Mouse (Mus musculus): ENCODE data around the gene Fcgr4. TPM values are rescaled to one million over a fixed set of nuclear protein-coding genes. Genes with fewer than 3 reads are reported as not detected.

The Fcgr4 gene
- polyA plus RNA-seq, 1 experiment from 2014 or later, result 1.3 TPM

DNA sequence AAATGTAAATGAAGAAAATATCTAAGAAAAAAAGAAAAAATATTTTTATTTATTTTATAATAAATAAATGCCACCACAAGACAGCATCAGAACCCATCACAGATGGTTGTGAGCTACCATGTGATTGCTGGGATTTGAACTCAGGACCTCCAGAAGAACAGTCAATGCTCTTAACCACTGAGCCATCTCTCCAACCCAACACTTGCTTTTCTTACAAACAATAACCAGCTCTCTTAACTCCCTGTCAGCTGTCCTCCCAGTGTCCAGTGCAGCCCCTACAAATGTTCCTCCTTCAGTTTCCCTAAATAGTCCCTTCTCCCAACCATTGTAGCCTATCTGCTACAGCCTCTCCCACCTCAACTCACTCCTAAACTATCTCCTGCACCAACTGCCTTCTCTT is 18.9 kb upstream of the Fcgr4 start:
- no peak overlapping the region for H3K4me2 ChIP-seq (ENCODE audit: low read depth, low read length)
- H3K9me3 ChIP-seq (replicated peaks; ENCODE audit: control insufficient read depth, low read length), result no peaks in the 10 kb centered on the region
- no peak overlapping the region for H3K4me3 ChIP-seq (ENCODE audit: low read length)
- no peaks in the 10 kb centered on the region for H3K27me3 ChIP-seq (ENCODE audit: control insufficient read depth, insufficient read depth, low read length)
- no peaks in the 10 kb centered on the region for H3K36me3 ChIP-seq (ENCODE audit: control insufficient read depth, insufficient read depth)
- ATAC-seq (replicated peaks; ENCODE audit: extremely low read depth, insufficient read depth, low FRiP score), result no peak
- H3K9ac ChIP-seq (ENCODE audit: low read length), result no peak overlapping the region
- H3K27ac ChIP-seq (ENCODE audit: low read length), result no peak overlapping the region
- no peaks in the 10 kb centered on the region for H3K4me1 ChIP-seq (ENCODE audit: control insufficient read depth, insufficient read depth, low read length)

DNA sequence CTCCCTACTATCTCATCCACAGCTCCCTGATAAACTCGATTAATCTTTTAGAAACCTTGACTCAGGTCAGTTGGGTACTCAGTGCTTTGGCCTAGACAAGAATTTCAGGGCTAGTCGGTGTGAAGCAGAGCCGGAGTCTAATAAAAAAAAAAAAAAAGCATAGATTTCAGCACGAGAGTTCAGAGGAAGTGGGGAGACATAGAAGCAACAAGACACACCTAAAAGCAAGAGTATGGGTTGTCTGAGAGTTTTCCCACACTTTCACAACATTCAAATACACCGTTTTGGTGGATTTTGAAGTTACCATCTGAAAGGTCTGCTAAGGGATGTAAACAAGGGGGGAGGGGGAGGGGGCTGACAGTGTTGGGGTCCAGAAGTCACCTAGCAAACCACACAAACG is 13.6 kb upstream of the Fcgr4 start:
- ATAC-seq (replicated peaks; ENCODE audit: extremely low read depth, insufficient read depth, low FRiP score), result no peak
- WGBS, result 60% methylated on average over 6 of the region's 6 CpGs
- no peaks in the 10 kb centered on the region for H3K4me1 ChIP-seq (ENCODE audit: control insufficient read depth, insufficient read depth, low read length)
- H3K36me3 ChIP-seq (ENCODE audit: control insufficient read depth, insufficient read depth), result no peaks in the 10 kb centered on the region
- no peaks in the 10 kb centered on the region for H3K27me3 ChIP-seq (ENCODE audit: control insufficient read depth, insufficient read depth, low read length)
- H3K9ac ChIP-seq (ENCODE audit: low read length), result no peak overlapping the region
- H3K27ac ChIP-seq (ENCODE audit: low read length), result no peak overlapping the region
- no peak overlapping the region for H3K4me2 ChIP-seq (ENCODE audit: low read depth, low read length)
- no peak overlapping the region for H3K4me3 ChIP-seq (ENCODE audit: low read length)
- peaks cover 4% of the 10 kb centered on the region; the same call in 1 of the 2 replicates for H3K9me3 ChIP-seq (replicated peaks; ENCODE audit: control insufficient read depth, low read length)

DNA sequence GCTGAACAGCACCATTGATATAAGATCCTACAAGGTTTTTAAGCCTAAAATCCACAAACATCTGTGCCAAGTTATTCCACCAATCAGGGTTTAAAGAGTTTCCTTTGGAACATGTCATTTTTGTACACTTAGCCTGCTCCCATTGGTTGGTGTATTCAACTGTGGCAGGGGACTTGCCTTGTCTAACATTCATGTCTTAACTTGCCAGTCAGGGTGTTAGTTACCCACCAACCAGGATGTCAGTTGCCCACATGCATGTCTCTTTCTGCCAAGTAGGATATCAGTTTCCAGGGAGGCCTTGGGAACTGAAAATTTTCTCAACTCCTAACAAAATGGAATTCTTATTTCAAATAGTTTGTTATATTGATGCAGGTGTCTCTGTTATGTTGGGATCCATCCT is 13.1 kb upstream of the Fcgr4 start:
- H3K4me1 ChIP-seq (ENCODE audit: control insufficient read depth, insufficient read depth, low read length), result no peaks in the 10 kb centered on the region
- H3K9ac ChIP-seq (ENCODE audit: low read length), result no peak overlapping the region
- no peaks in the 10 kb centered on the region for H3K27me3 ChIP-seq (ENCODE audit: control insufficient read depth, insufficient read depth, low read length)
- H3K4me3 ChIP-seq (ENCODE audit: low read length), result no peak overlapping the region
- peaks cover 4% of the 10 kb centered on the region; the same call in 1 of the 2 replicates for H3K9me3 ChIP-seq (replicated peaks; ENCODE audit: control insufficient read depth, low read length)
- no peak overlapping the region for H3K27ac ChIP-seq (ENCODE audit: low read length)
- no peaks in the 10 kb centered on the region for H3K36me3 ChIP-seq (ENCODE audit: control insufficient read depth, insufficient read depth)
- ATAC-seq (replicated peaks; ENCODE audit: extremely low read depth, insufficient read depth, low FRiP score), result no peak
- H3K4me2 ChIP-seq (ENCODE audit: low read depth, low read length), result no peak overlapping the region

DNA sequence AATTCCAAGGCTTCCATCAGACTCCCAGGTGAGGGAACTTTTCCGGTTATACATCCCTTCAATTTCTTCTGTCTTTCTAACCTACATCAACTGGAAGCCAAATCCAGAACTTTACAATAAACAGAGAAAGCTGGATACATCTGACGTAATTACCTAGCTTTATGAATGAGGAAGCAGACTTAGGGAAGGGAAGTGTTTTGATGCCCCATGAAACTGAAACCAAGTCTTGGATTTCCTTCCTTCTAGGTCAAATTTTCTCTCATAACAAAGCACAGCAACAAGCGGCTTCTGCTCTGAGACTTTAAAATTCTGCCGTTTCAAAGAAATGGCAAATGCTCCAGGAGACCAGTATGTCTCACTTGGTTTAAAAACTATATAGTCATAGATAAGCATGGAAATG is 12.4 kb upstream of the Fcgr4 start:
- 81% methylated on average over 4 of the region's 4 CpGs for WGBS
- Histone ChIP-seq H3K4me2 (ENCODE audit: low read depth, low read length) (no peak overlapping the region), H3K4me1 (ENCODE audit: control insufficient read depth, insufficient read depth, low read length) (no peaks in the 10 kb centered on the region), H3K27me3 (ENCODE audit: control insufficient read depth, insufficient read depth, low read length) (no peaks in the 10 kb centered on the region), H3K9me3 (replicated peaks; ENCODE audit: control insufficient read depth, low read length) (peaks cover 4% of the 10 kb centered on the region; the same call in 1 of the 2 replicates), H3K36me3 (ENCODE audit: control insufficient read depth, insufficient read depth) (no peaks in the 10 kb centered on the region), H3K9ac (ENCODE audit: low read length) (no peak overlapping the region), H3K27ac (ENCODE audit: low read length) (no peak overlapping the region), H3K4me3 (ENCODE audit: low read length) (no peak overlapping the region)
- no peak for ATAC-seq (replicated peaks; ENCODE audit: extremely low read depth, insufficient read depth, low FRiP score)

DNA sequence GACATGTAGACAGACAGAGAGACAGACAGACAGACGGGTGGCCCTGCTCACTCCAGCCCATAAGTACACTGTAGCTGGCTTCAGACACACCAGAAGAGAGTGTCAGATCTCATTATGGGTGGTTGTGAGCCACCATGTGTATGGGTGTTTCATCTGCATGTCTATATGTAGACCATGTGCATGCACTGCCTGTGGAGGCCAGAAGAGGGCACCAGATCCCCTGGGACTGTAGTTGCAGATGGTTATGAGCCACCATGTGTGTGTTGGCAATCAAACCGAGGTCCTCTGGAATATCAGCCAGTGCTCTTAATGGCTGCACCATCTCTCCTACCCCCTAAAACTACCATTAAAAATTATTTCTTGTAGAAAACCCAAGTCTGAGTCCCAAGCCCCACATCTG is 11.8 kb upstream of the Fcgr4 start:
- Histone ChIP-seq H3K9me3 (replicated peaks; ENCODE audit: control insufficient read depth, low read length) (peaks cover 4% of the 10 kb centered on the region; the same call in 1 of the 2 replicates), H3K27ac (ENCODE audit: low read length) (no peak overlapping the region), H3K36me3 (ENCODE audit: control insufficient read depth, insufficient read depth) (no peaks in the 10 kb centered on the region), H3K4me1 (ENCODE audit: control insufficient read depth, insufficient read depth, low read length) (no peaks in the 10 kb centered on the region), H3K9ac (ENCODE audit: low read length) (no peak overlapping the region), H3K27me3 (ENCODE audit: control insufficient read depth, insufficient read depth, low read length) (no peaks in the 10 kb centered on the region), H3K4me3 (ENCODE audit: low read length) (no peak overlapping the region), H3K4me2 (ENCODE audit: low read depth, low read length) (no peak overlapping the region)
- ATAC-seq (replicated peaks; ENCODE audit: extremely low read depth, insufficient read depth, low FRiP score), result no peak
- 85% methylated on average over 2 of the region's 2 CpGs for WGBS

DNA sequence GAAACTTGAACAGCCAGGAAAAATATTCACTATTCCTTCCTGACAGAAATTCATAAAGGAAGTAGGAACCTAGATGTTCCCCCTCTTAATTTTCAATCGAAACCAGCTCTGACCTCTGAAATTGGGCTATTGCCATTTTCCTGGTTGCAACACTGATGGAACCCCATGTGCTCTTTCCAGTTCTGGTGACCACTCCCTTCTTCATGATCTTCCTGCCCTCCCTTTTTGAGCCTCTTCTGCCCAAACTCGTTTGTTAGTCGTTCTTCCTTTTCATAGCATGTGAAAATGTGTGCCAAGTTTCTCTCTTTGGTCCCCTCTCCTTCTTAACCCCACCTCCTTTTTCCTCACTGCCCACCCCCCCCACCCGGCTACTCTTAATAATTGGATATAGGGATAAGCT is 7.0 kb upstream of the Fcgr4 start:
- no peaks in the 10 kb centered on the region for H3K27me3 ChIP-seq (ENCODE audit: control insufficient read depth, insufficient read depth, low read length)
- ATAC-seq (replicated peaks; ENCODE audit: extremely low read depth, insufficient read depth, low FRiP score), result no peak
- no peak overlapping the region for H3K27ac ChIP-seq (ENCODE audit: low read length)
- H3K4me3 ChIP-seq (ENCODE audit: low read length), result no peak overlapping the region
- 75% methylated on average over 4 of the region's 4 CpGs for WGBS
- peaks cover 4% of the 10 kb centered on the region; the same call in 1 of the 2 replicates for H3K9me3 ChIP-seq (replicated peaks; ENCODE audit: control insufficient read depth, low read length)
- no peaks in the 10 kb centered on the region for H3K4me1 ChIP-seq (ENCODE audit: control insufficient read depth, insufficient read depth, low read length)
- no peak overlapping the region for H3K4me2 ChIP-seq (ENCODE audit: low read depth, low read length)
- H3K36me3 ChIP-seq (ENCODE audit: control insufficient read depth, insufficient read depth), result no peaks in the 10 kb centered on the region
- no peak overlapping the region for H3K9ac ChIP-seq (ENCODE audit: low read length)

DNA sequence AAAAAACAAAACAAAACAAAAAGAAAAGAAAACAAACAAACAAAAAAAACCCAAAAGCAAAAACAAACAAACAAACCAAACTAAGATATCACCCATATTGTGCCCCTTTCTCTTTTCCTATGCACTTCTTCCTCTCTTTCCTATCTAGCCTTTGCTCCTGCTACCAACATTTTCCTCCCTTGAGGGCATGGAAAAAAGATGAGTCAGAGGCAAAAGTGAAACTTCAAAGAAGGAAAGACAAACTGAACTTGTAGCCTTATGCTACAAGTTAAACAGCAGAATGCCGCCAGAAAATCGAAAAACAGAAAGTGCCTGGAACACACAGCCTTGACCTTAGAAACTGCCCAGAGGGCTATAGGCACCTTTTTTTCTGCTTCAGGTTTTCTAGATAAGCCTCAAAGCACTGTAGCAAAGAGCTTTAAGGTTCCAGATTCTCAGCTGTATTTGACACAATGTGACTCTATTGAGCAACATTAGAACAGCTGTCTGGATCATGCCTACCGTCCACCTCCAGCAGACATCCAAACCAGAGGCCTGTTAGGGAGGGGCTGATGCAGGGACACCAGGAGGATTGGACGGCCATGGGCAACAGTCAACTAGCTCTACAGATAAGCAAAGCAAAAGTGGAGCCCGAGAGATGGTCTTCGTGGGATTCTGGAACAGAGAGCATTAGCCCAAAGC is 1.9 kb upstream of the Fcgr4 start:
- WGBS, result 61% methylated on average over 6 of the region's 6 CpGs
- Histone ChIP-seq H3K4me2 (ENCODE audit: low read depth, low read length) (no peak overlapping the region), H3K27me3 (ENCODE audit: control insufficient read depth, insufficient read depth, low read length) (no peaks in the 10 kb centered on the region), H3K4me3 (ENCODE audit: low read length) (no peak overlapping the region), H3K4me1 (ENCODE audit: control insufficient read depth, insufficient read depth, low read length) (no peaks in the 10 kb centered on the region), H3K9ac (ENCODE audit: low read length) (no peak overlapping the region), H3K27ac (ENCODE audit: low read length) (no peak overlapping the region), H3K9me3 (replicated peaks; ENCODE audit: control insufficient read depth, low read length) (no peaks in the 10 kb centered on the region), H3K36me3 (ENCODE audit: control insufficient read depth, insufficient read depth) (no peaks in the 10 kb centered on the region)
- no peak for ATAC-seq (replicated peaks; ENCODE audit: extremely low read depth, insufficient read depth, low FRiP score)

DNA sequence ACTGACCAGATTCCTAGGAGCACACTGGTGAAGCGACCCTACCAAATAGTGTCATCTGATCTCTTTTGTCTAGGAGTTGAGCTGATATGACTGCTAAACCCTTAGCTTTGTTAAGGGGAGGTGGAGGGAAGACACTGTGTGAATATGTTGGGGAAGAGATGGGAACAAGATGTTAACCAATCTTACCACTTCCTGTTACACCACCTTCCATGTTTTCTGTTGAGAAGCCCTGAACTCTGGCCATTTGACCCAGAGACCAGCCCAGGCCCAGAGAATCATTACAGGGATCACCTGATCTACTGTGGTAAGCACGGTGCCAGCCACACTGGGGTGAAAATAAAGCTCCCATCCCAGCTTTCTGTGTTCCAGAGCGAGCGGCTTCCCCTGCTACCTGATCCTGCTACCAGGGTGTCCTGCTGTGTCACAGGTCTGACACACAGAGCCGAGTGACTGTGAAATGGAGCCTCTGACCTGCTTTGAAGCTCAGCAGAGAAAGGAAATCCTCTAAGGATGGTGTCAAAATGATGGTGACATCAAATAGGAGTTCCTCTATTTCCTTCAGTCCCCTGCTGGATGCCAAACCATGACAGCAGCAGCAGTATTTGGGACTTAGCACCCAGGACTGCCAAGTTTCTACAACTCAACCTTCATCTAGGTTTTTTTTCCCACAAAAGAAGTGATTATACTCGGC is 1.1 kb upstream of the Fcgr4 start:
- Histone ChIP-seq H3K27ac (ENCODE audit: low read length) (no peak overlapping the region), H3K27me3 (ENCODE audit: control insufficient read depth, insufficient read depth, low read length) (no peaks in the 10 kb centered on the region), H3K4me2 (ENCODE audit: low read depth, low read length) (no peak overlapping the region), H3K9me3 (replicated peaks; ENCODE audit: control insufficient read depth, low read length) (no peaks in the 10 kb centered on the region), H3K9ac (ENCODE audit: low read length) (no peak overlapping the region), H3K36me3 (ENCODE audit: control insufficient read depth, insufficient read depth) (no peaks in the 10 kb centered on the region), H3K4me3 (ENCODE audit: low read length) (no peak overlapping the region), H3K4me1 (ENCODE audit: control insufficient read depth, insufficient read depth, low read length) (no peaks in the 10 kb centered on the region)
- 45% methylated on average over 6 of the region's 6 CpGs for WGBS
- ATAC-seq (replicated peaks; ENCODE audit: extremely low read depth, insufficient read depth, low FRiP score), result no peak

DNA sequence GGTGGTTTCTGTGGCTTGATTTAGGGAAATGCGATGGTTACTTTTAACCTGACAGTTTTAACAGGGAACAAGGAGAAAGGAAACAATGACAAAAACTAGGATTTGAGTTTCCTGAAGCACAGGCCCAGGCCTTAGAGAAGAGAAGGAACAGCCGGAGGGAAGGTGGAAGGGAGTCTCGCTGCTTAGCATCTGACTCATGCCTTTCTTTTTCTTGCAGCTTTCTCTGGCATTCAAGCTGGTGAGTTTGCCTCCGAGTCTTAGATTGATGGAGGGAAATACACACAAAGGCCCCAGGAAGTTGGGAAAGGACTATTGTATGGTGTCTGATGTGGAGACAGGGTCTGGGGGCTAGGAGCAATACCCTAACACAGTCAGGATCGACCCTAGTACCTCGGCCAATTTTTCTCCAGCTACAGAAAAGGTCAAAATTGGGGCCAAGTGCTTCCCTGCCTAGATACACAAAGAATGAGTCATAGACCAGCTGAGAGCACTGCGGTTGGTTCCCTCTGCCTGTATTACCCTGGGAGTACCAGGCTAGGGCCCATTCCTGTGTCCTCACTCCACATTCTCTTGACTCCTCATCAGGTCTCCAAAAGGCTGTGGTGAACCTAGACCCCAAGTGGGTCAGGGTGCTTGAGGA is 711 bp downstream of the Fcgr4 start:
- H3K4me3 ChIP-seq (ENCODE audit: low read length), result no peak overlapping the region
- H3K27ac ChIP-seq (ENCODE audit: low read length), result no peak overlapping the region
- H3K9ac ChIP-seq (ENCODE audit: low read length), result no peak overlapping the region
- WGBS, result 63% methylated on average over 7 of the region's 7 CpGs
- no peak for ATAC-seq (replicated peaks; ENCODE audit: extremely low read depth, insufficient read depth, low FRiP score)
- no peaks in the 10 kb centered on the region for H3K36me3 ChIP-seq (ENCODE audit: control insufficient read depth, insufficient read depth)
- H3K4me2 ChIP-seq (ENCODE audit: low read depth, low read length), result no peak overlapping the region
- H3K4me1 ChIP-seq (ENCODE audit: control insufficient read depth, insufficient read depth, low read length), result no peaks in the 10 kb centered on the region
- H3K27me3 ChIP-seq (ENCODE audit: control insufficient read depth, insufficient read depth, low read length), result no peaks in the 10 kb centered on the region
- H3K9me3 ChIP-seq (replicated peaks; ENCODE audit: control insufficient read depth, low read length), result no peaks in the 10 kb centered on the region
